Mouse (Mus musculus) A20 (cell line): ENCODE data around the gene Zfp536.

ENCODE experiments used
- DNase-seq: peaks from one replicate; pipeline ENCODE4 v3.0.0-alpha.2; 2011; ENCODE audit warnings: low read depth, low spot score

Gene Zfp536

DNA sequence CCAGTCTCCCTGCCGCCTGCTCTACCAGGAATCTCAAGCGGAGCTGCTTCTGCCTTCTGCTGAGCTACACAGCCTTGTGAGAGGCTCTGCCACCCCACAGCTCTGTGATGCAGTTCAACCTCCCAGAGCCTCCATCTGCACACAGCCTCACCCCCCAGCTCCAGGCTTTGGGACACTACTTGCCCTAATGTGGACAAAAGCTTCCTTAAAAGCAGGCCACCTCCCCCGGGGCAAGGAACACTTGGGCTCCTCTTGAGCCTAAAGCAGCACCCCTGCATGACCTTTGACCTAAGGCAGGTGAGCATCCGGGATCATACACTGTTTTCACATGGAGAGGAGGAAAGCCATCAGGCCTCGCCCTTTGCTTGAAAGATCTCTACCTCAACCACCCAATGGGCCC lies 219.0 kb downstream of the Zfp536 start:
- no peak for DNase-seq

DNA sequence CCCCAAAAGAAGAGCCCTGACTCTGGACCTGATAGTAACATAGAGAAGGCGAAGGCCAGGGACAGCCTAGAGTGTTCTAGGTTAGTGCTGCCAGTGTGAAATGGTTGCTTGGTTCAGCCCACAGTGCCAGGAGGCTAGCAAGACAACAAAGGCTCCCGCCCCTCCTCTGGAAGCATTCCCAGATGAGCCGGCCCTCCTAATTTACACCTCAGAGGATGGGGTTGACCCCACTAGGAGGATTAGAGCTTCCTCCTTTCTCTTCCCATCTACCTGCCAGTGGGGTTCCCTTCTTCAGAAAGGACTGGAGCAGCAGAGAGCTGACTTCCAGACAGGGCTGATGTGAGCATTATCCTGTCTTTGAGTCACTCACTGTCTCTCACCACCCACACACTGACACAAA lies 219.8 kb downstream of the Zfp536 start:
- DNase-seq: no peak

DNA sequence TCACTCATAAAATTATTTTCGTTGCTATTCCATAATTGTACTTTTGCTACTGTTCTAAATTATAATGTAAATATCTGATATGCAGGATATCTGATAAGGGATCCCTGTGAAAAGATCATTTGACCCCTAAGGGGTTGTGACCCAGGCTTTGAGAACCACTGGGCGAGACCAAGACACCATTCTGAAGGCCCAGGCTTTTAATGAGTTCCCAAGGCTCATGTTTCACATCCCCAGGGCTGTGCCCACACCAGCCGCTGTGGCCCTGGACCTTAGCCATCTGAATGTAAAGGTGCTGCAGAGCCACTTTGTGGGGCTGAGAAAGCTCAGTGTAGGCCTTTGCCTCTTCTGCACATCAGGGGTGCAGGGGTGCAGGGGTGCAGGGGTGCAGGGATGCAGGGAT lies 221.1 kb downstream of the Zfp536 start:
- no peak for DNase-seq

GRCm38 (mm10) chr7:37548805-37549204 lies 224.6 kb downstream of the Zfp536 start:
- DNase-seq: no peak

DNA sequence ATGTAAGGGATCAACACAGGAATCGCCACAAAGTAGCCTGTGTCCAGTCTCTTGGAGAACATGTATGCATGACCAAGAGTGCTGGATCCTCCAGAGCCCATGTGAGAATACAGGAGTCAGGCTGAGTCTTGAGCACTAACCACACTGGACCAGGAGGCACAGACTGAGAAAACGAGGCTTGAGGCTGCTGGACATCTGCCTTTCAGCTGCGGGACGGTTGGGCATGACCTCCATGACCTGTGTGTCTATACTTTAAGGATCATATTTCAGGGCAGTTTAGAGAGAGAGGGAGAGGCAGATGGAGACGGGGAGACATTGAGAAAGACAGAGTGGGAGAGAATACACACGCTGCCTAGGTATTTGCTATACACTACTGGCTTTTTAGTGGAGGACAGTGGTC lies 229.4 kb downstream of the Zfp536 start:
- DNase-seq: no peak

- no peak for DNase-seq
Observed at GRCm38 (mm10) chr7:37542951-37543350, 230.5 kb downstream of the Zfp536 start.

GRCm38 (mm10) chr7:37531166-37531565 lies 242.3 kb downstream of the Zfp536 start:
- DNase-seq: no peak

DNA sequence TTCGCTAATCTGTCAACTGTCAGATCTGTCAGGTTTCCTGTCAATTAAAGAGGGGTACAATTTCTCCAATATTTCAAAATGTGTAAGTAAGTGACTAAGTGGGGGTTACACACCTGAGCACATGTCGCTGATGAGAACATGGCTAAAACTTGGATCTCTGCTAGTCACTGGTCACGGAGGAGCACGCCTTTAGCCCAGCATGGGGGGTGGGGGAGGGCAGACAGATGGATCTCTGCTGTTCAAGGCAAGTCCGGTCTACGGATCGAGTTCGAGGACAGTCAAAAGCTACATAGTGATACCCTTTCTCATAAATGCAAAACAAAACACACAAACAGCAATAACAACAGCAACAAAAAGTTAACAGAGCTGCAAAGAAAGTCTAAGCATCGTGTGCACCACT lies 245.1 kb downstream of the Zfp536 start:
- no peak for DNase-seq

GRCm38 (mm10) chr7:37527890-37528289 lies 245.6 kb downstream of the Zfp536 start:
- no peak for DNase-seq

DNA sequence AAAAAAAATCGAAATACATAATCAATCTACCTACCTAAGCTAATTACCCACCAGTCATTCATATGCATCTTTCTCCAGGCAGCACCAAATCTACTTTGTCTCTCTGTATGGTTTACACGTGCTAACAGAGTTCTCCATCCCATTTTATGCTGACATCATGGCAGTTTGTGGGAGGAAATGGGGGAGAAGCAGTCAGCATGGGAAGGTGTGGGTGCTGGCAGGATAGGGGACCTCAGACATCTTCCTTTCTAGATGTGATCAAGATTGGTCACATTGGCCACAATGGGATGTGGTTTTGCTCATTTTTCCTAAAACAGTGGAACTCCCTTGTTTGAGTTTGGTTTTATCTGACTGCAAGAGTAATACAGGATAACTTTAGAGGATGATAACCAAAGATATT lies 252.0 kb downstream of the Zfp536 start:
- DNase-seq: no peak

DNA sequence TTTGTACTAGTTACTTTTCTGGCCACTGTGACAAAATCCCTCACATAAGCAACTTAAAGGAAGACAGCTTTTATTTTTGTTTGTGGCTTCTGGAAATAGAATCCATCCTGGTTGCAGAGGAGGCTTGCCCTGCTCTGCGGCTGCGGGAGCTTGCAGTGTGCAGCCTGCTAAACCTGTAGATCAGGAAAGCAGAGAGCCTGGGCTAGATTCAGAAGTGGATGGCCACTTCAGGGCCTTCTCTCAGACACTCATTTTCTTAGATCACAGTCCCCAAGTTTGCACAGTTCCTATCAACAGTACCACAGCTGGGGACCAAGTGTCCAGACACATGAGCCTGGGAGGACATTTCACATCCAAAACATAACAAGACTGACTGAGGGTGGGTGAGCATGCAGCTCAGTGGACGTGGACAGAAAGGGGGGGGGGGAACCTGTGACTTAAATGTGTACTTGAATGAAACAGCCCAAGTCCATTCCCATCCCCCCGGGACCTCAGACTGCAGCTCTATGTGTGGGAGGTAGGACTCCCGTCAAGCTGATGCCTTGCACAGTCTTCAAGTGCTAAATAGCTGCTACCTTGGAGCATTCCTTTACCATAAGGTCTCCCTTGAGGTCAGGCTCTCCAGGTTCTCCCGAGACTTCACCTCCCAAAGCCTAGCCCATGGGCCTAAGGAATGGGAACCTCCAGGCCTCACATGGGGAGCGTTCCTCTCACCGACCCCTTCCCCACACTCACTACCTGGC lies 262.3 kb downstream of the Zfp536 start:
- DNase-seq: no peak

- DNase-seq: no peak
Observed at GRCm38 (mm10) chr7:37509700-37510099, 263.7 kb downstream of the Zfp536 start.

GRCm38 (mm10) chr7:37505548-37505947 lies 267.9 kb downstream of the Zfp536 start:
- DNase-seq: no peak

DNA sequence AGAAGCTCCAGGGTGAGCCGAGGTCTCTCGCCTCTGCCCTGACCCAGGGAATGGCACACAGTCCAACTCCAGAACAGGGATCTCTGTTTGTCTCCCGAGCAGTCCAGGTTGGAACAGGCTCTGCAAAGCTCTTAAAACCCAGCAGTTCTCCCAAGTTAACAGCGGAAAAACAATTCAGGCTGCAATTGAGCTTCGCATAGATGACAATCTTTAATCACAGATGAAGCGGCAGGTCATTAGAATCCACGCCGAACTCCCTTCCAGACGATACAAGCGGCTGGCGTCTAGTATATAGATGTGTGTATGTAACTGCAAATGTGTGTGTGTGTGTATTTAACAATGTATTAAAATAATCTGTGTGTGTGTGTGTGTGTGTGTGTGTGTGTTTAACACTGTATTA lies 268.3 kb downstream of the Zfp536 start:
- DNase-seq: no peak

DNA sequence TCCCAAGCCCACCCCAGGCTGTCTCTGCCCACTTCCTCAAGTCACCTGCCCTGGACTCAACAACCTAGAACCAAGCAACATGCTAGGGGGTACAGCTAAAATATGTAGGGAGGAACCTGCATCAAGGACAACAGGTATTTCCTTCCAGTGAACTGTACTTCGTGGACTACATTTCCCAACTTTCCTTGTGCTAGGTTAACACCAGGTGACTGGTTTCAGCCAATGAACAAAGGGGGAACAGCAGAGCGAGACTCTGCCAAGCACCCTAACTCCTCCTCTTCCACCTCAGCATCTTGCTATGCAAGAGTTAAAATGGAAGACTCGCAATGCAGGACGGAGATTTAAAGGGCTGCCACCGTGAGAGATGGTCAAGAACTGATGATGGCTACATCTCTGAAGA lies 274.6 kb downstream of the Zfp536 start:
- DNase-seq: no peak

GRCm38 (mm10) chr7:37496491-37496890 lies 276.9 kb downstream of the Zfp536 start:
- DNase-seq: no peak

- no peak for DNase-seq
Observed at GRCm38 (mm10) chr7:37490312-37490711, 283.1 kb downstream of the Zfp536 start.

- DNase-seq: no peak
Observed at GRCm38 (mm10) chr7:37484946-37485345, 288.5 kb downstream of the Zfp536 start.

DNA sequence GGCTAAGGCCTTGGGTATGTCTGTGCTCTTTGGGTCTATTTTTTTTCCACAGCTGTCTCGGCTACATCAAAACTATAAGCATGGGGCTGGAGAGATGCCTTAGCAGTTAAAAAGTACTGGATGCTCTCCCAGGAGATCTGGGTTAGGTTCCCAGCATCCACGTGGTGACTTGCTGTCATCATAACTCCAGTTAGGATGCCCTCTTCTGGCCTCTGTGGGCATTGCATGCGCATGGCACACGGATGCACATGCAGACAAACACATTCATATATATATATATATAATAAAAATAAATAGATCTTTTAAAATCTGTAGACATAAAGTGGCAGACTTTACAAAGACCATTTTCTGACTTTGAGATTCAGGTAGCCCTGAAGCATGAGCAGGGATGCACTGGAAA lies 290.9 kb downstream of the Zfp536 start:
- no peak for DNase-seq

GRCm38 (mm10) chr7:37481165-37481564 lies 292.3 kb downstream of the Zfp536 start:
- no peak for DNase-seq

DNA sequence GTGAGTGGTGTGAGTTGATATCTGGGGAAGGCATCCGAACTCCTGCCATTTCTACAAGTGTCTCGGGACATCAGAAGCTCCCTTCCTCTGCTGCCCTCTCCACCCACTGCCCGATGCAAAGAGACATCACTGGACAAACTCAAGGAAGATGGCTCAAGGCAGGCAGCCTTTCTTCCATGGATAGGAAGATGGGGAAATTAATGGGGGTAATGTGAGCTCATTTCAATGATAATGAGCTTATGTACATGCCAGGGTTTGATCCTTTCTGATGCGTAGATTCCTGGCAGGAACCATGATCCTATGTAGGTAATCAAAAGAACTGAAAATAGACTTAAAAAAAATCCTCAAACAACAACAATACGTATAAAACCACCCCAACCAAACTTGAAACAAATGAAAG lies 296.1 kb downstream of the Zfp536 start:
- no peak for DNase-seq

GRCm38 (mm10) chr7:37475485-37475884 lies 298.0 kb downstream of the Zfp536 start:
- no peak for DNase-seq

DNA sequence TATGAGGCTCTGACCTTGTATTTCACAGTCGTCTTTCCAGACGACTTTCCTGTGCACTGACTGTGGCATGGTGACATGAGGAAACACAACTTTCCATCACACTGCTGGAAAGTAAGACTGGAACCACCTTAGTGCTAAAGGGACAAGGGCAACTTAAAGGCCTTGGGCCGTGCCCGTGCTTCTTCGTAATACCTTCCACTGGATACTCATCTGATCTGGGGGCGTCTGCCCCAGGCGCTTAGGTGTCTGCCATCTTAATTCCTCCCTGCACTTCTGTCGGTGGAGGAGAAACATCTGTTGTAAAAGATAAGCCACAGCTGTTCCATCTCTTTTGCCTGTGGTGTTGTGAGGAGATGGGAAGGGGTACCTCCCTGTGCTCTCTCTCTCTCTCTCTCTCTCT lies 299.2 kb downstream of the Zfp536 start:
- no peak for DNase-seq
